Mouse (Mus musculus): ENCODE data around the gene Irf2.

Irf2 gene

GRCm38 (mm10) chr8:46836949-46837348, 97.4 kb downstream of the Irf2 start:
- in situ Hi-C loops (cut with MboI; ENCODE audit: low sequenced_read_pairs) = no loop called here

GRCm38 (mm10) chr8:46838052-46838451, 98.5 kb downstream of the Irf2 start:
- in situ Hi-C loops (cut with MboI; ENCODE audit: low sequenced_read_pairs) = no loop called here

- in situ Hi-C loops (cut with MboI; ENCODE audit: low sequenced_read_pairs) = no loop called here
Measured at GRCm38 (mm10) chr8:46840390-46840789, 100.9 kb downstream of the Irf2 start.

- in situ Hi-C loops (cut with MboI; ENCODE audit: low sequenced_read_pairs) = no loop called here
Measured at GRCm38 (mm10) chr8:46840791-46841190, 101.3 kb downstream of the Irf2 start.

GRCm38 (mm10) chr8:46842676-46843181, 103.2 kb downstream of the Irf2 start:
- in situ Hi-C loops (cut with MboI; ENCODE audit: low sequenced_read_pairs) = no loop called here

- in situ Hi-C loops (cut with MboI; ENCODE audit: low sequenced_read_pairs) = no loop called here
Measured at GRCm38 (mm10) chr8:46843855-46844254, 104.3 kb downstream of the Irf2 start.

GRCm38 (mm10) chr8:46844371-46844973, 104.9 kb downstream of the Irf2 start:
- in situ Hi-C loops (cut with MboI; ENCODE audit: low sequenced_read_pairs) = no loop called here

- in situ Hi-C loops (cut with MboI; ENCODE audit: low sequenced_read_pairs) = no loop called here
Measured at GRCm38 (mm10) chr8:46844974-46845774, 105.6 kb downstream of the Irf2 start.

- in situ Hi-C loops (cut with MboI; ENCODE audit: low sequenced_read_pairs) = no loop called here
Measured at GRCm38 (mm10) chr8:46845891-46846290, 106.4 kb downstream of the Irf2 start.

- in situ Hi-C loops (cut with MboI; ENCODE audit: low sequenced_read_pairs) = no loop called here
Measured at GRCm38 (mm10) chr8:46846893-46847292, 107.4 kb downstream of the Irf2 start.

- in situ Hi-C loops (cut with MboI; ENCODE audit: low sequenced_read_pairs) = no loop called here
Measured at GRCm38 (mm10) chr8:46848011-46848641, 108.6 kb downstream of the Irf2 start.

GRCm38 (mm10) chr8:46848931-46849330, 109.4 kb downstream of the Irf2 start:
- in situ Hi-C loops (cut with MboI; ENCODE audit: low sequenced_read_pairs) = no loop called here

- in situ Hi-C loops (cut with MboI; ENCODE audit: low sequenced_read_pairs) = no loop called here
Measured at GRCm38 (mm10) chr8:46849458-46849857, 109.9 kb downstream of the Irf2 start.

GRCm38 (mm10) chr8:46850258-46850897, 110.8 kb downstream of the Irf2 start:
- in situ Hi-C loops (cut with MboI; ENCODE audit: low sequenced_read_pairs) = no loop called here

- in situ Hi-C loops (cut with MboI; ENCODE audit: low sequenced_read_pairs) = no loop called here
Measured at GRCm38 (mm10) chr8:46851560-46851959, 112.0 kb downstream of the Irf2 start.

- in situ Hi-C loops (cut with MboI; ENCODE audit: low sequenced_read_pairs) = no loop called here
Measured at GRCm38 (mm10) chr8:46852377-46852776, 112.8 kb downstream of the Irf2 start.

GRCm38 (mm10) chr8:46859164-46859846, 119.8 kb downstream of the Irf2 start:
- in situ Hi-C loops (cut with MboI; ENCODE audit: low sequenced_read_pairs) = no loop called here

- in situ Hi-C loops (cut with MboI; ENCODE audit: low sequenced_read_pairs) = no loop called here
Measured at GRCm38 (mm10) chr8:46859847-46860167, 120.3 kb downstream of the Irf2 start.

- in situ Hi-C loops (cut with MboI; ENCODE audit: low sequenced_read_pairs) = no loop called here
Measured at GRCm38 (mm10) chr8:46862508-46862907, 123.0 kb downstream of the Irf2 start.

GRCm38 (mm10) chr8:46865428-46865827, 125.9 kb downstream of the Irf2 start:
- in situ Hi-C loops (cut with MboI; ENCODE audit: low sequenced_read_pairs) = no loop called here

GRCm38 (mm10) chr8:46867440-46867839, 127.9 kb downstream of the Irf2 start:
- in situ Hi-C loops (cut with MboI; ENCODE audit: low sequenced_read_pairs) = no loop called here
